Mouse (Mus musculus) thymus, postnatal 14 days (tissue): ENCODE results near the gene Rufy4.

Experiments used
- DNase-seq: peaks from one replicate; pipeline ENCODE4 v3.0.0; 2021

Rufy4 gene

DNA sequence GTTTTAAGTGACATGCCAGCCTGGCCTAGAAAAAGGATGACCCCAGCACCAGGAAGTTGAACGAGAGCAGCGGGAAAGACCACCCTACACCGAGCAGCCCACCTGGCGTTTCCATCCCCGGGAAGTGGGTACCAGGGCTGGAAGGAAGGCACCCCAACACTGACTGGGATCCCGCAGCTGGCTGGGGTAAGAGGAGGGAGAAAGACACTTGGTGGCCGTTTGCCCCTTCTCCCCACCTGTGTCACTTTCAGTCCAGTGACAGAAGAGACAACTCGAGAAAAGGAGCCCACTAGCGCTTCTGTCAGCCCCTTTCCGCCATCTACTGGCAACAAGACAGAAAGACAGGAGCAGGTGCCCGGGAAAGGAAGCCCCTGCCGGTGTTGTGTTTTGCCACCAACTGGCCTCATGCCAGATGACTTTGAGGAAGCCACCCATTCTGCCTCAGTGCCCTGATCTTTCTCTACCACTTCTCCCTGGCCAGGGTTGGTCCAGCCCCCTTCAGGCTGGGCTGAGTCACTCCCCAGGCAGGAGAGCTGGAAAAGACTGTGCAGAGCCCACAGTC, at the start of gene Rufy4:
Gene Rufy4 (plus strand): TSS at position 551 of the 562 bp plus-strand sequence.
- DNase-seq: peak; percentile 85

DNA sequence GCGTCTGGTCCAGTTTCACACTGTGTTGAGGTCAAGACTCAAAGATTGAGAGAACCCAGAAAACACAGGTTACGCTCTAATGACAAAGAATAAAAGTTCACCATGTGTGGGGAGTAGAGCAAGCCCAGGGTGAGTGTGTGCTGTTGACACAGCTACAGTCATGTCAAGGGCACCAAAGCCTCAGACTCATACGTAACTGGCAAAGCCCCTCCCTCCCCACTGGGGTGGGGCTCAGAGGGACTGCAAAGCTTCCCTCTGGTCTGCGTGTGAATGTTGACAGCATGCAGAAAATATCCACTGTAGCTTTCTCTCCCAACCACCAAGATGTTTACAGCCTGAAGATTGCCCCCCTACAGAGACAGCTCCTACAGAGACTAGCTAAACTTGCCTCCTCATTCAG, 49.1 kb upstream of the Rufy4 start:
- DNase-seq: no peak

DNA sequence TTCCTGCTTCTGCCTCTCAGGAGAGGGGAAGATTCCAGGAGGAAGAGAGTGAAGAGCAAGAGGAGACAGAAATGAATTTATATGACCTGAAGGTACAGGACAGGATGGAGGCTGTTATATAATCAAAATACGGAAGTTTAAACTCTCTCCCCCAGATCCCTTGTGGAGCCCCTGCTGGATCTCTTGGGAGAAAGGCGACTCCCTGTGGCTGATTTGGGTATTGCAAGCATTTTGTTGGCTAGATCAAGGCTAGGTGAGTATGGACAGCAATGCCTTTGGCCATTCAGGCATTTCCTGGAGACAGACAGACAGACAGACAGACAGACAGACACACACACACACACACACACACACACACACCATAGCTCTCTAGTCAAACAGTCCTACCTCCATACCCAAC, 48.0 kb upstream of the Rufy4 start:
- peak; percentile 83 for DNase-seq

- no peak for DNase-seq
Observed at GRCm38 (mm10) chr1:74081573-74081989, 43.8 kb upstream of the Rufy4 start.

DNA sequence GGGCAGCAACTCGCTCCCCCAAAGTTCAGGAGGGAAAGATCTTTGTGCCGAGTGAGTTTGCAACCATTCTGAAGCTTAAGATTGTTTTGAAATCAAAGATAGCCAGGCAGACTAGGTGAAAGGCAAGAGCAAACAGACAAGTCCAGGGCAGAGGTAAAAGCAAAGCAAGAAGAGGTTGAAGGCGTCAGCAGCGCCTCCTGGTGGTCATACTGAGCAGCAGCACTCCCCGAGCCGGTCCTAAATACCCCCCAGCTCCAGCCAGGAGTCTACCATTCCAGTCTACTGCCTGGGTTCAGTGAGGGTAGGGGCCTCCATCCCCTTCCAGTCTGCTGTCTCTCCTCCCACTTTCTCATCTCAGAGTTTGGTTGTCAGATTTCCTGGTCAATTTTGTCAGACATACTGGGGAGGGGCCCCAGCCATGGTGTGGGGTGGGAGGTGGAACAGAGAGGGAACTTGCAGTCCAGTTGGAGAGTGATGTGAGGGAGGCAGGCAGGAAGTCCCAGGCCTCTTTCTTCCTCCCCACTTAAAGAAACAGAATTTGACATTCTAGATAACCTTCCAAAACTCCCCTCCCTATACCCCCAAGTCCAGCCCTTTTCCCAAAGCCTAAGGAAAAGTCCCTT, 42.4 kb upstream of the Rufy4 start:
- peak; percentile 59 for DNase-seq

GRCm38 (mm10) chr1:74084065-74084705, 41.2 kb upstream of the Rufy4 start:
- no peak for DNase-seq

- no peak for DNase-seq
Observed at GRCm38 (mm10) chr1:74084752-74085151, 40.6 kb upstream of the Rufy4 start.

DNA sequence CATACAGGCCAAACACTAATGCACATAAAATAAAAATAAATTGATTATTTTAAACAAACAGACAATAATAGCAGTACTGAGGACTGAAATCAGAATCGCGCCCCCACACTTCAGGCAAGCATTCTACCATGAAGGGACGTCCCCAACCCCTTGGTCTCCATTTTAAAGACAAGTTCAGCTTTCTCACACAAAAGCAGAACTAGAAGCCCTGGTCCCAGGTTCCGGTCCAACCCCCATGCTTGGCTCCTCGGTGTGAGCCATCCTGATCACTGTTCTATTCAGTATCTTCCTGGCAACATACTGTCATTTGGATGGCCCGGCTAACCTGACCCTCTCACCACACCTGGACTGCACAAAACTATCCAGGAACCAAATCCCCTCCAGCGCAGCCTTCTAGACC, 39.8 kb upstream of the Rufy4 start:
- no peak for DNase-seq

DNA sequence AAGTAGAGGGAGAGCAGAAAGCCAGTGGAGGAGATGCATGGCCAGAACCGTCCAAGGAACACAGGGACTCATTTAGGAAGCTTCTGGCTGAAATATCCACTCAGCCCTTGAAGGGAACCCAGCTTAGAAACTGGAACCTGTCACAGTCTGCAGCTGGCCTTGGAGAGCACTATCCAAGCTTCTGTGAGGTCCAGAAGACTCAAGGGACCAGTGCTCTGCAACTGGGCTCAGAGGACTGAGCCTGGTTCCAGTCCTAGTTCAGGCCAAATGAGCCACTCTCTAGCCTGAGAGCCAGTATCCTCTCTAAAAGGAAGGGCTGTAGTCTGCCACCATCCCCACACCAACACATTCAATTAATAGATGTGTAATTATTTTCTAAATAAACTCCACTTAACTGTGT, 36.8 kb upstream of the Rufy4 start:
- DNase-seq: no peak

GRCm38 (mm10) chr1:74090329-74090728, 35.0 kb upstream of the Rufy4 start:
- DNase-seq: no peak

DNA sequence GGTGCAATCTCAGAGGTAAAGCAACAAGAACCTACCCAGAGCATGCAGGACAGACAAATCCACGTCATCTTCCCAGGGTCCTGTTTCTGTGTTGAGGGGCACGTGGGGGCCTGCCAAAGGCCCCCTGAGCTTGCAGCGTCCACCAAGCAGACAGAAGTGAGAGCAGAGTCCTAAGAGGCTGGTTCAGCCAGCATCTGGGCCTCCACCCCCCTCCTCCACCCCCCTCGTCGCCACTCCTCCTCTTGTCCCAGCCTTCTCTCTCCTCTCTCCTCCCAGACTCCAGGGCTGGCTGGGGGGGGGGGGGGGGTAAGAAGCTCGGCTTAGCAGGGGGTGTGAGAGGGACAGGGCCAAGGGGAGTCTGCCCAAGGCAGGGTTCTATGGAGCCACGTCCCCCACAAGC, 34.2 kb upstream of the Rufy4 start:
- DNase-seq: no peak

DNA sequence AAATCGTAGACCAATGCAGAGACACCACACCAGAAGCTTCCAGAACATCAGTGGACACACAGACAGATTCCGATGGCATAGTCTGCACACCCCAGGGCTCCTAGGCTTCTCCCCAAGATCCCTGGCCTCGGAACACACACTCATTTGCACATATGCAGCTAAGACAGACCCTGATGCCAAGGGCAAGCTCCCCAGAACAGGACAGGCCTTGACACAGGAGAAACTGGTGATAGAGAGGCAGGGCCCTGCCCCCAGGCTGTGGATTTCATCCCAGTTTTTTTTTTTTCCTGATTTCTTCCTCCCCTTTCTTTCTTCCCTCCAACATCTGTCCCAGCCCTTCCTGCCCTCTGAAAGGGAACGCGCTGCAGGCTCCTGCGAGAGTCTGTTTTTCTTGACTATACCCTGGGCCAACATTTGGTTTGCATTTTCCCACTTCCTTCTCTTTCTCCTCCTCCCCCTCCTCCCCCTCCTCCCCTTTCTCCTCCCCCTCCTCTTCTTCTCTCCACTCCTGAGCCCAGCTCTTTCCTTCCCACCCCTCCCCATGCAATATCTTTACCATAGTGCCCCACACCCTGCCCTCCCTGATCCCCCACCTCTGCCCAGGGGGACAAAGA, 33.6 kb upstream of the Rufy4 start:
- no peak for DNase-seq

DNA sequence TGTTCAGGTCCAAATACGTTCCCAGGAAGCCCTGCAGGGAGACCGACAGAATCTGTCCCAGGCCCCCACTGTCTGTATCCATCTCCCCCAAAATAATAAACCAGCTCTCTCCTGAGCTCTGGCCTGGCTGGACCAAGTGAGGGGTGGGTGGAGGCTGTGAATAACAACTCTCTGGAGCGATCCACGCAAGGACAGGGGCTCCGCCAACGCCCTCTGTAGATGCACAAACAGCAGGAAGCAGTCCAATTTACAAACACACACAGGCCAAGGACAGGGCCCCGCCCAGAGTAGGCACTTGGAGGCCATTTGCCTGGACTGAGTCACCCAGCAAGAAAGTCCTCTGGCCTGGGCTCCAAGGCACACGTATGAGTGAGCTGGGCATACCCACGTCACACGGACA, 33.1 kb upstream of the Rufy4 start:
- DNase-seq: no peak

- no peak for DNase-seq
Observed at GRCm38 (mm10) chr1:74093447-74093846, 31.9 kb upstream of the Rufy4 start.

- DNase-seq: no peak
Observed at GRCm38 (mm10) chr1:74094497-74095270, 30.7 kb upstream of the Rufy4 start.

DNA sequence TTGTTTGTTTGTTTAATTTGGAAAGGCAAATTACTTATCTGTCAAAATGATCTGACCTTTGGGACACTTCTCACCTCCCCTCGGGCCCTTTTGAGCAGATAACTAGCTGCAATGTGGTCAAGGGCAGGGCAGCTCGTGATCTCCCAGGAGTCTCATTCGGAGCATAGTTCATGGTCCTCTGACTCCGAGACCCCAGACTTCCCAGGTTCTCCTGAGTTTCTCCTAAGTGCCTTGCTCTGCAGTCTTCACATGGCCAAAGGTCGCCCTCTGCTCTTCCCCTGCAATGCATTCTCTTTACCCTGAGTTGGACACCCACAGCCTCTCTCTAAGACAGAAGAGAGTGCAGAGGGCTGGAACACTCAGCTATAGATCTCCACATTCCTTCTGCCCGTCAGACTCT, 30.0 kb upstream of the Rufy4 start:
- no peak for DNase-seq

- DNase-seq: no peak
Observed at GRCm38 (mm10) chr1:74095728-74096127, 29.6 kb upstream of the Rufy4 start.

DNA sequence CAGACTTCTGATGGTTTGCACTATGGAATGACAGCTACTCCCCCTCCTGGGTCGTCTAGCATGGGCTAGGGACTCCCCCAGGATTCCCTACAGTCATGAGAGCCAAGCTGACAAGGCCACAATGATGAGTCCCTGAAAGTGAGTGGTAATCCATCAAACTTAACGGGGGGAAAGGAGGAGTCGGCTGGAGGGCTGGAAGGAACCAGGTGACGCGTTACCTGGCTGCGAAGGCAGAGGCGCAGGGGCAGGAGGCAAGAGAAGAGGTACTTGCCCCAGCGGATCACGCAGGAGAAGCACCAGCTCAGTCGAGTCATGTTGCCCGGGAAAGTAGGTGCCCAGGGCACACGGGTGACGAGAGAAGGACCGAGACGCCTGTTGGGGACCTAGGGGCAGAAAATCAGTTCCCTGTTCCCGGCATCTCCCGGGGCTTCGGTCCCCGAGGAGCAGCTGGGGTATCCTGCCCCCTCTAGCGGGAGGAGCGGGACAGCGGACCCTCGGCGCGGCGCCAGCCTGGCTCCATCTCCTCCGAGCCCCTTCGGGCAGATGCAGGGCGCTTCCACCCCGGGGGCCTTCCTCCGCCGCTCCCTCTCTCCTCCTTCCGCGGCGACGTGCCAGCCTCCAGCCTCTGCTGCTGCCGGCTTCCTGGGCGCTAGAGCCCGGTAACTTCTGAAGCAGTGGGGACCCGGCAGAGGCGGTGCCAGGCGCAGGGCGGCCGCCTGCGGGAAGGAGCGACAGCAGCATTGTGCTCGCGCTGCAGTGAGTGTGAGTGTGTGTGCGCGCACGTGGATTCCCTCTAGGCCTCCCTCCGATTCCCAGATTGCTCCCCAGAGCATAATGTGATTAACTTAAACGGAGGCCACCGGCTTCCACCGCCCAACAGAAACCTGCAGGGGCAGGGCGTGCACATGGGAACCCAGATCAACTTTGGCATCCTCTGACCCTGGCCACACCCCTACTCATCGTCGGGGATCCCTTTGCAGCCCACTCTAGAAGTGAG, 27.0 kb upstream of the Rufy4 start:
- DNase-seq: peak; percentile 61

GRCm38 (mm10) chr1:74099001-74099435, 26.3 kb upstream of the Rufy4 start:
- no peak for DNase-seq

DNA sequence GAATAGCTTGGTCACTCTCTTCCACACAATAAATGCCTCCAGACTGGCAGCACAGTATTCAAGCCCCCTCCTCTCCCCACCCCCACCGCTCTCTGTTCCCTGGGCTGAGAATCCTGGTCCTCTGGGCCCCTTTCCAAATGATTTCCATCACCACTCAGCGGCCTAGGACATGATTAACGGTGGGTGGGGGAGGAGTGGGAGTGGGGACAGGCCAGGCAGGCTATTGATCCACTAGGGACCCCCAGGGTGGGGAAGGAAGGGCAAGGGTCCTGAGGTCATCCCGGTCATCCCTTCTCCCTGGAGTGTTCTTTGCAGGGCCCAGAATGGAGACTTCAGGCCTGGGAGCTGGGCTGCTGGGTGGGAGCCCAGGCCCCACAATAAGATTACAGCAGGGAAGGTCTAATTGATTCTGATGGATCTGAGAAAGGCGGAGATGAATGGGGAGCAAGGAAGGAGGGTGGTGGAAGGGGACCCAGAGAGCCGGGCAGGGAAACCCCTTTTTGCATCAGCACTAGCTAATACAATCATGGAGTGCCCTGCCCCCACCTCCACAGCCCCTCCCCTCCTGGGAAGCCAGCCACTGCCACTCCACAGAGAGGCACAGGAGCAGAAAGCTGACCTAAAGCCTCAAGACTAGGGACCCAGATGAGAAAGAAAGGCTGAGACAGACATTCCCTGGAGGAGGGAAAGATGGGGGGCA, 21.5 kb upstream of the Rufy4 start:
- DNase-seq: no peak

DNA sequence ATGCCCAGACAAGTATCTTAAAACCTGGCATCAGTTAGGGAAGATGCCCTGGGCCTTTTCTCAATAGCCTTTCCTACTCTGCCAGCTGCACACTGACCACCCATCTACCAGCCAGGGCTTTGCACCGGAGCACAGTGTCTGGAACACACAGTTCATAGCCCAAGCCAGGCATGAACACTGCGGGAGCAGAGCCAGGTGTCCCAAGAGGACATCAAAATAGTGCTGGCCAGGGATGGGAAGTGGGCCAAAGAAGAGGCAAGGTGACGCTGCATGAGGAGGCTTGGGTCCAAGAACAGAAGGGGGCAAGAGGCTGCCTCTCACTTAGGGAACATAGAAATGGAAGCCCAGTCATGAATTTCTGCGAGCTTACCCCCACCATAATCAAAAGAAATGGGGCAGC, 19.7 kb upstream of the Rufy4 start:
- DNase-seq: no peak
